Mouse (Mus musculus) midbrain, postnatal 0 days (tissue): ENCODE measurements at regions not wholly inside any gene's neighbourhood (a gene's known extent, or its start where the extent isn't known, plus 50 kb on each side); places are given as distances from the start of the nearest gene placed in this dataset.

Source experiments
- ATAC-seq: fragments of 200-750 bp; cut with Nextera tagmentation; 2 replicates; pipeline ENCODE4 v1.8.0; 2017; ENCODE audit warnings: moderate number of reproducible peaks, mild to moderate bottlenecking, moderate TSS enrichment, moderate library complexity; ENCODE audit not compliant: low FRiP score
- DNase-seq: peaks from one replicate; pipeline ENCODE4 v3.0.0-alpha.2; 2015; ENCODE audit warnings: low spot score
- H3K27ac ChIP-seq: fragments of 300-500 bp; sonication (generic); 2 replicates; pipeline ENCODE4 v1.5.1; 2014; ENCODE audit warnings: low read depth, mild to moderate bottlenecking, low read length, mixed read lengths
- H3K27me3 ChIP-seq: fragments of 300-500 bp; sonication (generic); 2 replicates; pipeline ENCODE4 v1.6.1; 2014; ENCODE audit warnings: low read length, control low read depth, mixed read lengths; ENCODE audit not compliant: insufficient read depth
- H3K36me3 ChIP-seq: fragments of 300-500 bp; sonication (generic); 2 replicates; pipeline ENCODE4 v1.6.1; 2014; ENCODE audit warnings: low read length, control low read depth, mixed read lengths; ENCODE audit not compliant: insufficient read depth
- H3K4me1 ChIP-seq: fragments of 300-500 bp; sonication (generic); 2 replicates; pipeline ENCODE4 v1.6.1; 2014; ENCODE audit warnings: mild to moderate bottlenecking, control low read depth, antibody characterized with exemption, low read length, mixed read lengths; ENCODE audit not compliant: insufficient read depth
- H3K4me2 ChIP-seq: fragments of 300-500 bp; sonication (generic); 2 replicates; pipeline ENCODE4 v1.6.1; 2014; ENCODE audit warnings: low read depth, mild to moderate bottlenecking, low read length, mixed read lengths; ENCODE audit not compliant: poor library complexity, severe bottlenecking
- H3K4me3 ChIP-seq: fragments of 300-500 bp; sonication (generic); 2 replicates; pipeline ENCODE4 v1.5.1; 2014; ENCODE audit warnings: low read depth, mild to moderate bottlenecking, low read length, moderate library complexity
- H3K9ac ChIP-seq: fragments of 300-500 bp; sonication (generic); replicated peaks from 2 replicates; pipeline ENCODE4 v1.6.1; 2014; ENCODE audit warnings: mild to moderate bottlenecking, low read length, moderate library complexity, mixed read lengths; ENCODE audit not compliant: poor library complexity, severe bottlenecking
- H3K9me3 ChIP-seq: fragments of 300-500 bp; sonication (generic); 2 replicates; pipeline ENCODE4 v1.6.1; 2016; ENCODE audit warnings: low read length, control low read depth
- CTCF ChIP-seq: IDR thresholded peaks from 2 replicates; pipeline ENCODE4 v1.5.1; 2016; ENCODE audit warnings: antibody characterized with exemption, mild to moderate bottlenecking
- WGBS: fragments of 180-500 bp; shearing (Covaris S2); extraction: QIAGEN DNeasy Blood & Tissue Kit; methylation state at CpG from one replicate; pipeline ENCODE4 v1.1.7; 2014; 5-methylcytosine and 5-hydroxymethylcytosine counted together

DNA sequence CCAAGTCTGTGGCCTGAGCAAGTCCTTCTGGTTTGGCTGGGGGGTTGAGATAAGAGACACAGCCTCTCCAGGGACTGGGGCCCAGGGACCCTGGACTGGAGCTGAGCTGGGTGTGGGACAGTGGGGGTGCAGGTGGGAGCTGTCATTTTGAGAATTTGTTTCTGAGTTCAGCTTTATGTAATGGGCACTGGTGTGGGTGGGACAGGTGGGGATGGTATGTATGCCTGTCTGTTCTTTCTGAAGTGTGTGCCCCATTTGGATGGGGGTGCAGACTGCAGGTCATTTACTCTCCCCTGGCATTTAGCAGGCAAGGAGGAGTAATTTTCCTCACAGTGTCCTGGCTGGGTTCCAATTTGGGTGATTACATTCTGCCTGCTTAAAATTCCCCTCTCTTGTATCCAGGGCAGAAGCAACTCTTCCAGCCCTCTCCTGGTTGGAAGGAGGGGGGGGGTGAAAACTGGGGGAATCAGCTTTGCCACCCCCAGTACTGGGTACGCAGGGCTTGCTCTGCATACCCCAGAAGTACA lies 54.2 kb upstream of the Vrk1 start:
- 42% methylated on average over 1 of the region's 1 CpGs for WGBS
- Histone ChIP-seq H3K9ac (no peak overlapping the region), H3K4me1 (peaks cover under 1% of the 10 kb centered on the region; the same call in 1 of the 2 replicates), H3K27ac (peak overlapping the region; percentile 18; the same call in 1 of the 2 replicates), H3K36me3 (no peaks in the 10 kb centered on the region), H3K4me3 (no peak overlapping the region), H3K9me3 (no peaks in the 10 kb centered on the region), H3K4me2 (no peak overlapping the region), H3K27me3 (no peaks in the 10 kb centered on the region)
- DNase-seq: peak; percentile 49
- ATAC-seq: no peak
- no peak for TF ChIP-seq CTCF

DNA sequence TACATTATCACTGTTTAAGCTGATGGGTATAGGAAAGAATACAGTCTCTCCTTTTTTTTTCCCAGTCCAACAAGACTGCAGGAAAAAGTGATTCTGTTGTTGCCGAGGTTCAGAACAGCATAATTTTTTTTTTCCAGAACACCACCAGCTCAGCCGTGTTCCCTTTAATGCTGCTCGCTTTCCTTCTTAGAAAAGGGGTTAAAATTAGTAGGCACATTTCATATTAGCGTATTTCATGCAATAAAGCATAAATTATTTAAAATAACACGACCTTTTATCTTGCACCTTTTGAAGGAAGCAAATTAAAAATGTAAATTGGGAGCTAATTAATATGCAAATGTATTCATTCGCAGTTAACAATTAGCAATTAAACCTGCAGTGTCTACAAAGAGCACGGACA lies 50.3 kb upstream of the Vrk1 start:
- H3K27ac ChIP-seq: no peak overlapping the region
- H3K27me3 ChIP-seq: no peaks in the 10 kb centered on the region
- H3K4me3 ChIP-seq: no peak overlapping the region
- no peak overlapping the region for H3K9ac ChIP-seq
- 44% methylated on average over 7 of the region's 7 CpGs for WGBS
- no peak for TF ChIP-seq CTCF
- peaks cover 4% of the 10 kb centered on the region; the same call in 1 of the 2 replicates for H3K4me1 ChIP-seq
- H3K4me2 ChIP-seq: no peak overlapping the region
- no peaks in the 10 kb centered on the region for H3K9me3 ChIP-seq
- DNase-seq (no peak), ATAC-seq (no peak)
- no peaks in the 10 kb centered on the region for H3K36me3 ChIP-seq
